Mouse (Mus musculus) heart, embryonic 16.5 days (tissue): ENCODE results near the gene Smim22. TPM values are rescaled to one million over a fixed set of nuclear protein-coding genes. Genes with fewer than 3 reads are reported as not detected.

Source experiments
- ATAC-seq: fragments of 200-750 bp; cut with Nextera tagmentation; replicated peaks from 2 replicates; pipeline ENCODE4 v1.8.0; 2017; ENCODE audit warnings: moderate number of reproducible peaks; ENCODE audit not compliant: insufficient read depth, low FRiP score; ENCODE audit errors: extremely low read depth
- H3K27ac ChIP-seq: fragments of 300-500 bp; sonication (generic); 2 replicates; pipeline ENCODE4 v1.5.1; 2014; ENCODE audit warnings: mild to moderate bottlenecking, low read length, control low read depth, moderate library complexity
- H3K27me3 ChIP-seq: fragments of 300-500 bp; sonication (generic); 2 replicates; pipeline ENCODE4 v1.6.1; 2014; ENCODE audit warnings: low read length, mixed read lengths; ENCODE audit not compliant: control insufficient read depth, insufficient read depth
- H3K36me3 ChIP-seq: fragments of 300-500 bp; sonication (generic); 2 replicates; pipeline ENCODE4 v1.6.1; 2014; ENCODE audit not compliant: control insufficient read depth, insufficient read depth
- H3K4me1 ChIP-seq: fragments of 300-500 bp; sonication (generic); 2 replicates; pipeline ENCODE4 v1.6.1; 2014; ENCODE audit warnings: low read length, mixed read lengths; ENCODE audit not compliant: control insufficient read depth, insufficient read depth
- H3K4me2 ChIP-seq: fragments of 300-500 bp; sonication (generic); 2 replicates; pipeline ENCODE4 v1.6.1; 2014; ENCODE audit warnings: low read depth, mild to moderate bottlenecking, control low read depth, low read length
- H3K4me3 ChIP-seq: fragments of 300-500 bp; sonication (generic); 2 replicates; pipeline ENCODE4 v1.5.1; 2014; ENCODE audit warnings: mild to moderate bottlenecking, control low read depth, low read length
- H3K9ac ChIP-seq: fragments of 300-500 bp; sonication (generic); 2 replicates; pipeline ENCODE4 v1.6.1; 2014; ENCODE audit warnings: low read length, control low read depth
- H3K9me3 ChIP-seq: fragments of 300-500 bp; sonication (generic); replicated peaks from 2 replicates; pipeline ENCODE4 v1.6.1; 2016; ENCODE audit warnings: low read length; ENCODE audit not compliant: control insufficient read depth
- WGBS: fragments of 180-500 bp; shearing (Covaris S2); extraction: QIAGEN DNeasy Blood & Tissue Kit; methylation state at CpG from one replicate; pipeline ENCODE4 v1.1.7; 2014; 5-methylcytosine and 5-hydroxymethylcytosine counted together
- polyA plus RNA-seq: library from polyadenylated mRNA; unstranded; fragments of >200 nt; fragmentation: Nextera tagmentation; extraction: Ambion mirVana; gene quantifications from 2 replicates; pipeline ENCODE4 v1.2.1, GENCODE M21; 2015

The Smim22 gene
- polyA plus RNA-seq, 1 experiment from 2014 or later: 3.5 TPM

DNA sequence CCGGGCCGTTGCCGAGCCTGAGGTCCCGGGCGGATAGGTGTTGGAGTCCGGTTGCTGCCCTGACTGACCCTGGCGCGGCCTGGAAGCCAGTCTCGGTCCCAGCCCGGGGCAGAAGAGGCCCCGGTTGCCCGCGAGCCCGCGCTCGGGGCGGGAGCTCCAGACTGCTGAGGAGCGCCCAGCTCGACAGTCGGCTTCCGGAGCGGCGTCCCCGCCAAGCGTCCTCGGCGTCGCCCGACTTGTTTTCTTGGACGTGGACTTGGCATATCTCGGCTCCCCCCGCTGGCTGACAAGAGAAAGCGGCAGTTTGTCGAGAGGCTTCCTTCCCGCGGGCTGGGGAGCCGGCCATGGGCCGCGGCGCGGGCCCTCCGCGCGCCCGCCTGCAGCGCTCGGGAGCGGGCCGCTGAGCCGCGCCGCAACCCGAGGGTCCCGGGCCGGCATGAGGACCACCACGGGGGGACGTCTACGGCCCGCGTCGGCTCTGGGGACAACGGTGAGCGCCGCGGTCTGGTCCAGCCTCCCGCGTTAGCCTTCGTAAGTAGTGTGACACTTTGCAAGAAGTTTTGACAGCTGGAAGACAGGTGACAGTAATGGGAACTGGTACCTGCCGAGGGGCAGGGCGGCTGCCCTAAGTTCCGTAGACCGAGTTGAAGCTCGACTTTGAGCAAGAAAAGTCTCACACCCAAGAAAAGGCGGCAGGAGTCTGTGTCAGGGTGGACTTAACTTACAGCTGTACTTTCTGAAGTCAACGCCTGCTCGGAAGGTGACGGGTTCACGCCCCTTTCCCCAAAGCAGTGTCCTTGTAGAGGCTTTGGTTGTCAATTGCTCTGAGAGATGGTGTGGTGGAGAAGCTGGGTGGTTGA, 43.4 kb downstream of the Smim22 start:
- Histone ChIP-seq H3K9ac (peak overlapping the region; percentile 97), H3K9me3 (no peaks in the 10 kb centered on the region), H3K4me1 (peaks cover 22% of the 10 kb centered on the region), H3K4me2 (peak overlapping the region; percentile 80), H3K27ac (peak overlapping the region; percentile 100), H3K27me3 (no peaks in the 10 kb centered on the region), H3K4me3 (peak overlapping the region; percentile 98), H3K36me3 (peaks cover 22% of the 10 kb centered on the region)
- ATAC-seq: peak; percentile 66
- under 1% methylated on average over 78 of the region's 78 CpGs for WGBS

Other genes with a start within 250 kb of the Smim22 start
- gene Cdip1, start 217.0 kb upstream of the Smim22 start, polyA plus RNA-seq: 119 and 136 TPM in 2 replicates
- 0.26 and 0.49 TPM in 2 replicates for gene 4930562C15Rik, start 171.9 kb upstream of the Smim22 start, polyA plus RNA-seq
- gene Ubald1, start 127.0 kb upstream of the Smim22 start, polyA plus RNA-seq: 25.6 and 27.3 TPM in 2 replicates
- 128 and 132 TPM in 2 replicates for gene Mgrn1, start 121.0 kb upstream of the Smim22 start, polyA plus RNA-seq
- gene Nudt16l1, start 68.5 kb upstream of the Smim22 start, polyA plus RNA-seq: 119 and 125 TPM in 2 replicates
- 34.8 and 36.6 TPM in 2 replicates for gene Anks3, start 43.1 kb upstream of the Smim22 start, polyA plus RNA-seq
- not detected in 2 replicates for gene Sept12, start 9.4 kb upstream of the Smim22 start, polyA plus RNA-seq
- gene Rogdi, start 6.3 kb downstream of the Smim22 start, polyA plus RNA-seq: 55.1 and 58.9 TPM in 2 replicates
- gene Glyr1, start 42.6 kb downstream of the Smim22 start, polyA plus RNA-seq: 90.5 and 95.8 TPM in 2 replicates
- 13.4 and 14.0 TPM in 2 replicates for gene Ubn1, start 42.8 kb downstream of the Smim22 start, polyA plus RNA-seq
- 1.9 and 2.3 TPM in 2 replicates for gene Ppl, start 125.1 kb downstream of the Smim22 start, polyA plus RNA-seq
- 0.08 and 0.14 TPM in 2 replicates for gene Sec14l5, start 139.8 kb downstream of the Smim22 start, polyA plus RNA-seq
- gene Nagpa, start 196.7 kb downstream of the Smim22 start, polyA plus RNA-seq: 17.7 and 18.1 TPM in 2 replicates
- gene AU021092, start 215.0 kb downstream of the Smim22 start, polyA plus RNA-seq: 7.2 and 12.9 TPM in 2 replicates
- gene Alg1, start 226.3 kb downstream of the Smim22 start, polyA plus RNA-seq: 29.0 and 30.3 TPM in 2 replicates
- gene Eef2kmt, start 248.7 kb downstream of the Smim22 start, polyA plus RNA-seq: 25.7 and 26.2 TPM in 2 replicates